Mouse (Mus musculus): ENCODE measurements around the gene Usp35.
A peak's percentile ranks its signal among the peaks of the same experiment; 100 is the strongest.

Gene Usp35

GRCm38 (mm10) chr7:97331726-97332666, at the start of gene Usp35, which contains the start of gene Kctd21:
TSS of gene Usp35 (minus strand) at chr7:97332020.
TSS of gene Kctd21 (plus strand) at chr7:97332327.
- DNase-seq (ENCODE audit: low read depth, low spot score) = peak; percentile 98

DNA sequence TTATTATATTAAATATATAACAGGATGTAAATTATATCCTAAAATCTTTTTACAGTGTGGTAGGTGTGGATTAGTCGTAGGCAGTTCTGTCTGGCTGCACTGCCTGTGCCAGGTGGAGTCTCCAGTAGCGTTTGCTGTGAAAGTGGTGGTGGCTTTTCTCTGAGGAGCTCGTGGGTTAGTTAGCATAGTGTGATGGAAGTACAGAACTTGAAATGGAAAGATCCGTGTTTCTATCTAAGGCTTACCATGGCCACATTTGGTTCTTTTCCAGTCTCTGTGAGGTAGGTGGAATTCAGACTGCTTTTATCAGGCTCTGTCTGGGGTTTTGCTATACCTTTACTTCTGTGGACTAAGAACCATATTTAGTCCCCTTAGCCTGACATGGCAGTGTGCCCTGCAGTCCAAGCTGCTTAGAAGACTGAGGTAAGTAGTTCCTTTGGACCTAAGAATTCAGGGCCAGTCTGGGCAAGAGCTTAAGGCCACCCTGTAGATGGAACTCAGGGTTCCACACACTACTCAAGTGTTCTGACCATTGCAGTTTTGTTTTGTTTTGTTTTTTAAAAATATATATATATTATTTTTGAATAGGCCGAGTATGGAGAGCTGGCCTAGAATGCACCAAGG, 48.8 kb upstream of the Usp35 start:
- peak; percentile 26 for DNase-seq (ENCODE audit: low read depth, low spot score)

DNA sequence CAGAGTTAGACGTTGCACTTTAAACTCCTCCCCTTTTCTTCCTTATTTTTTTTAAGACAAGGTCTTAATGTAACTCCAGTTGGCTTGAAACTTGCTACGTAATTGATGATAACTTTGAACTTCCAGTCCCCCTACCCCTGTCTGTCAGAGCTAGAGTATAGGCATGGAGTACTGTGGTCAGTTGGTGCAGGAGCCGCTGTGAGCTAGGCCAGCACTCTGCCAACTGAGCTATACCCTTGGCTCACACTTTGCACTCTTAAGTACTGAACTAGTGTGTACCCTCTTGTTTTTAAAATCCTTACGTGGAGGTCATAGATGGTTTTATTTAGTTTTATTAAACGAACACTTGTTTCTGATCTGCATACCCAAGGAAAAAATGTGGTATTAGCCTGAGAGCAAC, 47.5 kb upstream of the Usp35 start:
- no peak for DNase-seq (ENCODE audit: low read depth, low spot score)

DNA sequence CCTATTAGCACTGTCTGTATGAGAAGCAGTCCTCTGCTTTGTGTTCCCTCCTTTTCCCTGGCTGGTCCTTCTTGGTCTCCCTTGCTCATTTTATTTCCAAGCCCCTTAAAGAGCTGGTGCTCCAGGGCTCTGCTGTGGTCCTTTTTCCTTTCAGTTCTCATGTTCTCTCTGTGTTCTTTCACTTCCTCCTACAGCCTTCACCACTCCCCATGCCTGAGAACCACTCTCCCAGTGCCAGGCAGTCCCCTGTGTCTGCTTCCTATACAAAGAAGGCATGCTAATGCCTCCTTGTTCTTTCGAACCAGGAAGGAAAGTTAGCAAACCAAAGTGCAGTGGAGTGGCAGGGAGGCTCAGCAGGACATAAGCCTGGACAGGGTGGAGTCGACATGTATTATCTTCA, 44.1 kb upstream of the Usp35 start:
- no peak for DNase-seq (ENCODE audit: low read depth, low spot score)

- DNase-seq (ENCODE audit: low read depth, low spot score) = no peak
Measured at GRCm38 (mm10) chr7:97375101-97375500, 43.3 kb upstream of the Usp35 start.

GRCm38 (mm10) chr7:97365887-97366286, 34.1 kb upstream of the Usp35 start:
- DNase-seq (ENCODE audit: low read depth, low spot score) = no peak

- DNase-seq (ENCODE audit: low read depth, low spot score) = peak; percentile 51
Measured at GRCm38 (mm10) chr7:97361467-97361866, 29.6 kb upstream of the Usp35 start.

DNA sequence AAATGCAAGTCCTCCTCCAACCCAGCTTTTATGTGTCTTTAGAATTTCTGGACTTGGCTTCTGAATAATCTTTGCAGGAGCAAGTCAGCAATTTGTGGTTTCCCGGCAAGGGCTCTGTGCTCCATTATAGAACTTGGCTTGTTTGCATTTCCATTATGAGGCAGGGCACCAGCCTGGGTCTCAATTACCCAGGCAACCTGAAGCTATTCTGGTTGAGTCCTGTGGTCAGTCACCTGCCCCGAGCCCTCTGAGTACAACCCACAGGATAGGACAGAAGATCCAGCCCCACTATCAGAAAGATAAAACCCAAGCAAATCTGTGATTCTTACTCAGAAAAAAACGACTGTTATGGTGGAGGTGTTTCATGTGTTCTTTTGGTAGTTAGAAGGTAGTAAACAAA, 29.1 kb upstream of the Usp35 start:
- DNase-seq (ENCODE audit: low read depth, low spot score) = no peak

- DNase-seq (ENCODE audit: low read depth, low spot score) = no peak
Measured at GRCm38 (mm10) chr7:97360166-97360565, 28.3 kb upstream of the Usp35 start.

DNA sequence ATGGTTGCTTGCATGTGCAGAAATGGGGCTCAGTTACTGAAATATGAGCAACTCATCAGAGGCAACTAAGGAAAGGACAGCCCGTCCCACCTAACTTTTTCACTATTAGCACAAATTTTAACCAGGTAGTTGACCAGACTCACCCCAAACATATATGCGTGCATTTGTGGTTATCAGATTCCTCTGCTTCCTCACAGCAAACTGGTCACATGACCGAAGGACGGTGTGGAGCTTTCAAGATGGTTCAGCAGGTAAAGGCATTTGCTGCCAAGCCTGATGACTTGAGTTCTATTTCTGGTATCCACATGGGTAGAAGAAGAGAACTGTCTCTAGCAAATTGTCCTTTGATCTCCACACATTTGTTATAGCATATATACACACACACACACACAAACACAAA, 26.5 kb upstream of the Usp35 start:
- DNase-seq (ENCODE audit: low read depth, low spot score) = no peak

DNA sequence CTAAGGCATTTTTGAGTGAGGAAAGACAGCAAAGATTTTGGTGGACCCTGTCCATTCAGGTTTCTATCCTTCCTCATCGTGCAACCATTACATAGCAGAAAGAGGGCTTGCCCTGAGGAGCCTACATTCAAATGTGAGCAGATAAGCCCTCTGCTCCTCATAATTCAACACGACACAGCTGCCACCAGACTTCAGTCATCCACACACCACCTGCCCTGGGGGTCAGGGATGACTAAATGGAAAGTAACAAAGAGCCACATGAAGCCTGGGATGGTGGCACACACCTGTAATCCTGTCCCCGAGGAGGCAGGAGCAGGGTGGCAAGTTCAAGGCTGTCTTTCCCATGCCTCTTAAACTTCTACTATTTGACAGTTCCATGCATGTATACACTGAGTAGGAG, 26.0 kb upstream of the Usp35 start:
- DNase-seq (ENCODE audit: low read depth, low spot score) = no peak

DNA sequence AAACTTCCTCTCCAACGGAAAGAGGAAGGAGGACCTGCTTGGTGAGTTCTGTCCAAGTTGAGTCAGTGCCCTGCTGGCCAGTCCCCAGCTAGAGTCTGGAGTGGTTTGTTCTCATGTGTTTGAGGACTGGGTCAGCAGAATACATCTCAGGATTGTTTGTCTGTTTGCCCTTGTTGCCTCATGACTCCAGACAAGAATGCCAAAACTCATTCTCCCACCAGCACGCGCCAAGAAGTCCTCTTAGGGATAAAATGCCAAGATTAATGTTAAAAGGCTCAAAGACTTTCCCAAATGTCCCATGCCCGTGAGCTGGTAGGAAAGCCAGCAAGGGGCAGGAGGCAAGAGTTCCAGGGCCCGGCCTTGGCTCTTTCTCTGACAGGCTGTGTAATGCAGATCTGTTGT, 25.1 kb upstream of the Usp35 start:
- peak; percentile 55 for DNase-seq (ENCODE audit: low read depth, low spot score)

DNA sequence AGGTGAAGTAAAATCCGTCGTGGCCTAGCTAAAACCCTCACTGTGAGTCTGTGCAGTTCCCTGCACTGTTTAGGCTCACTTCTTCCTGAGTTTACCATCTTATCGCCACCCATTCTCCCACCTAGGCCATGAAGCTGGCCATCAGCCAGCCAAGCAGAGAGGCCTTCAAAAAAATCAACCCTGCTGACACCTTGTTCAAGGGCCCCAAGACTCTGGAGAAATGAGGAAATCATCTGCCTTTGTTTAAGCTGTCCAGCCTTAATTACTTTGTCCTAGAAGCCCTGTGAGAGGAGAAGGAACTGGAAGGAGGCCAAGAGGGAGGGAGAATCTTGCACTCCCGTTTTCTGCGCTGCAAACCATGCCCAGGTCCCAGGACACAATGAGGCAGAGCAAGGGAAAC, 24.4 kb upstream of the Usp35 start:
- DNase-seq (ENCODE audit: low read depth, low spot score) = no peak

- no peak for DNase-seq (ENCODE audit: low read depth, low spot score)
Measured at GRCm38 (mm10) chr7:97355068-97355841, 23.4 kb upstream of the Usp35 start.

GRCm38 (mm10) chr7:97353356-97353755, 21.5 kb upstream of the Usp35 start:
- DNase-seq (ENCODE audit: low read depth, low spot score) = no peak

- DNase-seq (ENCODE audit: low read depth, low spot score) = no peak
Measured at GRCm38 (mm10) chr7:97351792-97352513, 20.1 kb upstream of the Usp35 start.

GRCm38 (mm10) chr7:97350891-97351290, 19.1 kb upstream of the Usp35 start:
- no peak for DNase-seq (ENCODE audit: low read depth, low spot score)

- DNase-seq (ENCODE audit: low read depth, low spot score) = no peak
Measured at GRCm38 (mm10) chr7:97349438-97349837, 17.6 kb upstream of the Usp35 start.

- no peak for DNase-seq (ENCODE audit: low read depth, low spot score)
Measured at GRCm38 (mm10) chr7:97348836-97349235, 17.0 kb upstream of the Usp35 start.

- DNase-seq (ENCODE audit: low read depth, low spot score) = no peak
Measured at GRCm38 (mm10) chr7:97348318-97348717, 16.5 kb upstream of the Usp35 start.

DNA sequence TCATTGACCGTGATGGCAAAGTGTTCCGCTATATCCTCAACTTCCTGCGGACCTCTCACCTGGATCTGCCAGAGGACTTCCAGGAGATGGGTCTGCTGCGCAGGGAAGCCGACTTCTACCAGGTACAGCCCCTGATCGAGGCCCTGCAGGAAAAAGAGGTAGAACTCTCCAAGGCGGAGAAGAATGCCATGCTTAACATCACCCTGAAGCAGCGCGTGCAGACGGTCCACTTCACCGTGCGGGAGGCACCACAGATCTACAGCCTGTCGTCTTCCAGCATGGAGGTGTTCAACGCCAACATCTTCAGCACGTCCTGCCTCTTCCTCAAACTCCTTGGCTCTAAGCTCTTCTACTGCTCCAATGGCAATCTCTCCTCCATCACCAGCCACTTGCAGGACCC, 15.6 kb upstream of the Usp35 start:
- DNase-seq (ENCODE audit: low read depth, low spot score) = no peak

DNA sequence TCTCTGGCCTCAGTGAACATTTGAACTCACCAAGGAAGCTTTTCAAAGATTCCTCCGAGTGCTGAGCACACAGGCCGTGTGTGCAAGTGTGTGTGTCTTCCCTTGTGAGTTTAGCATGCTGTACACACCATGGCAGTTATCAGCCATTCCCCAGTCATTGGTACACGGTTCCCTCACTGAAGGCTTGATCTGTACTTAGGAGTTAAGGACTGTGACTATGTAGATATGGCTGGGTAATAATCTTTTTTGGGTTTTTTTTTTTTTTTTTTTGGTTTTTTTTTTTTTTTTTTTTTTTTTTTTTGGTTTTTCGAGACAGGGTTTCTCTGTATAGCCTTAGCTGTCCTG, 15.0 kb upstream of the Usp35 start:
- no peak for DNase-seq (ENCODE audit: low read depth, low spot score)
